Mouse (Mus musculus) neural tube, embryonic 15.5 days (tissue): ENCODE measurements around the gene Ptpro. TPM values are rescaled to one million over a fixed set of nuclear protein-coding genes. Genes with fewer than 3 reads are reported as not detected.

Experiments used
- ATAC-seq: fragments of 200-750 bp; cut with Nextera tagmentation; 2 replicates; pipeline ENCODE4 v1.8.0; 2017; ENCODE audit warnings: mild to moderate bottlenecking, moderate TSS enrichment, moderate library complexity; ENCODE audit not compliant: low FRiP score
- H3K27ac ChIP-seq: fragments of 300-500 bp; sonication (generic); replicated peaks from 2 replicates; pipeline ENCODE4 v1.5.1; 2015; ENCODE audit warnings: mild to moderate bottlenecking, inconsistent platforms
- H3K27me3 ChIP-seq: fragments of 300-500 bp; sonication (generic); replicated peaks from 2 replicates; pipeline ENCODE4 v1.6.1; 2015; ENCODE audit warnings: inconsistent platforms
- H3K36me3 ChIP-seq: fragments of 300-500 bp; sonication (generic); 2 replicates; pipeline ENCODE4 v1.6.1; 2015; ENCODE audit warnings: inconsistent platforms
- H3K4me1 ChIP-seq: fragments of 300-500 bp; sonication (generic); 2 replicates; pipeline ENCODE4 v1.6.1; 2015; ENCODE audit warnings: inconsistent platforms
- H3K4me2 ChIP-seq: fragments of 300-500 bp; sonication (generic); 2 replicates; pipeline ENCODE4 v1.6.1; 2015; ENCODE audit warnings: inconsistent platforms, mild to moderate bottlenecking, moderate library complexity
- H3K4me3 ChIP-seq: fragments of 300-500 bp; sonication (generic); replicated peaks from 2 replicates; pipeline ENCODE4 v1.5.1; 2015; ENCODE audit warnings: mild to moderate bottlenecking, inconsistent platforms
- H3K9ac ChIP-seq: fragments of 300-500 bp; sonication (generic); replicated peaks from 2 replicates; pipeline ENCODE4 v1.6.1; 2015; ENCODE audit warnings: mild to moderate bottlenecking, inconsistent platforms
- H3K9me3 ChIP-seq: fragments of 300-500 bp; sonication (generic); replicated peaks from 2 replicates; pipeline ENCODE4 v1.6.1; 2016; ENCODE audit warnings: inconsistent platforms
- WGBS: fragments of 180-500 bp; shearing (Covaris S2); methylation state at CpG from one replicate; pipeline ENCODE4 v1.1.7; 2015; ENCODE audit warnings: mixed read lengths; 5-methylcytosine and 5-hydroxymethylcytosine counted together
- polyA plus RNA-seq: library from polyadenylated mRNA; unstranded; fragments of >200 nt; fragmentation: Nextera tagmentation; extraction: Ambion mirVana; gene quantifications from 2 replicates; pipeline ENCODE4 v1.2.1, GENCODE M21; 2015

Ptpro gene
- polyA plus RNA-seq, 1 experiment from 2014 or later = 49.5 TPM

DNA sequence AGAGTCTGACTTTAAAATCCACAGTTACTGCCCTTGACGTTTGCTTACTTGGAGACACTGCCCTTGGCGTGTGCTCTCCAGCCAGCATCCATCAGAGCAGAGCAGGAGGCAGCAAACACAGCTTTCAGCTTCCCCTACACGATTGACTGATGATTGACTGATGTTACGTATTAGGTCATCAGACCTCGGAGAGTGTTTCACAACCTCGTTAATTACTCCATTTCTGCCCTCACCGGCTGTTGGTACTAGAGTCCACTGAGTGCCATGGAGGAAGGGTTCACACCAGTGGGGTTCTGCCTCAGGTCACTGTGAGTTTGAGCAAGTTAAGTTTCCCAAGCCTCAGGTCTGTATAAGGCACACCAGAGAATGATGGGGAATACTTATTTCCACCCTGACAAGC is 143.0 kb downstream of the Ptpro start:
- Histone ChIP-seq H3K27me3 (no peaks in the 10 kb centered on the region), H3K27ac (no peak overlapping the region), H3K9ac (no peak overlapping the region), H3K4me2 (no peak overlapping the region), H3K36me3 (peaks cover 8% of the 10 kb centered on the region; the same call in 1 of the 2 replicates), H3K9me3 (no peaks in the 10 kb centered on the region), H3K4me3 (no peak overlapping the region), H3K4me1 (no peaks in the 10 kb centered on the region)
- WGBS = 86% methylated on average over 7 of the region's 7 CpGs
- ATAC-seq = no peak

GRCm38 (mm10) chr6:137396106-137396793 is 144.1 kb downstream of the Ptpro start:
- H3K36me3 ChIP-seq = peaks cover 8% of the 10 kb centered on the region; the same call in 1 of the 2 replicates
- H3K27me3 ChIP-seq = no peaks in the 10 kb centered on the region
- 87% methylated on average over 4 of the region's 4 CpGs for WGBS
- ATAC-seq = no peak
- H3K9ac ChIP-seq = no peak overlapping the region
- no peak overlapping the region for H3K4me2 ChIP-seq
- H3K4me3 ChIP-seq = no peak overlapping the region
- no peaks in the 10 kb centered on the region for H3K9me3 ChIP-seq
- H3K27ac ChIP-seq = no peak overlapping the region
- H3K4me1 ChIP-seq = no peaks in the 10 kb centered on the region

GRCm38 (mm10) chr6:137397358-137397757 is 145.2 kb downstream of the Ptpro start:
- no peak overlapping the region for H3K4me3 ChIP-seq
- H3K4me1 ChIP-seq = no peaks in the 10 kb centered on the region
- H3K9ac ChIP-seq = no peak overlapping the region
- H3K36me3 ChIP-seq = peaks cover 8% of the 10 kb centered on the region; the same call in 1 of the 2 replicates
- no peak overlapping the region for H3K27ac ChIP-seq
- ATAC-seq = no peak
- H3K9me3 ChIP-seq = no peaks in the 10 kb centered on the region
- WGBS = 88% methylated on average over 2 of the region's 2 CpGs
- no peaks in the 10 kb centered on the region for H3K27me3 ChIP-seq
- no peak overlapping the region for H3K4me2 ChIP-seq

DNA sequence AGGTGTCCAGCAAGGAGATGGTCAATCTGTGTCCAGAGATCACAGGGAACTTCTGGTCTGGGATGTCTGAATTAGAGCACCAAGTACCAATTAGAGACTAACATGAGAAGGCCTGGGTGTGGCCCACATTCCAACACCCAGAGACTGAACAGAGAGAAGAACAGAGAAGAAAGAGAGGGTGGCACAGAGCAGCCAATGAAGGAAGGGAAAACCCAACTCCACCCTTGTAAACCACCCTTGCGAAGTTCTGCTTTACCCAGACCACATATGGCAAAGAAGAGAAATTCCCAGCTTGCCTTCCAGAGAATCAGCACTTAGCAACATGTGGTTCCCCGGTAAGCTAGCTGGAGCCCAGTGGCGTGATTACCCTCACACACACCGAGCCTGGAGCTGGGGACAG is 152.1 kb downstream of the Ptpro start:
- no peaks in the 10 kb centered on the region for H3K4me1 ChIP-seq
- no peak overlapping the region for H3K4me3 ChIP-seq
- H3K27me3 ChIP-seq = no peaks in the 10 kb centered on the region
- no peak for ATAC-seq
- no peaks in the 10 kb centered on the region for H3K9me3 ChIP-seq
- H3K27ac ChIP-seq = no peak overlapping the region
- no peak overlapping the region for H3K4me2 ChIP-seq
- no peak overlapping the region for H3K9ac ChIP-seq
- 78% methylated on average over 4 of the region's 4 CpGs for WGBS
- H3K36me3 ChIP-seq = peaks cover 12% of the 10 kb centered on the region

- WGBS = 88% methylated on average over 2 of the region's 2 CpGs
Measured at GRCm38 (mm10) chr6:137405690-137406089, 153.6 kb downstream of the Ptpro start.

DNA sequence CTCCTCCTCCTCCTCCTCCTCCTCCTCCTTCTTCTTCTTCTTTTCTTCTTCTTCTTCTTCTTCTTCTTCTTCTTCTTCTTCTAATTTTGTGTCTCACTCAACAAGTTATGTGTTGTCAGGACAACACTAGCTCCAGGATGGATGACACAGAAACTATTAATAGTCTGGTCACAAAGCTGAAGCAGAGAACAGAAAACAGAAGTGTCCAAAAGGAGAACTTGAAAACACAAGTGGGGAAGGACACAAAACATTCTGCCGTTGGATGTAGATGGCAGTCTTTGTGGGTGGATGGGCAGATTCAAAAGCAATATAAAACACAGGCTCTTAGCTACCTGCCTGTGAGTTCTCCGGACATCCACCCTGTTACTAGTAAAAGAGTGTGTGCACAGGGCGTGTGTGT is 158.4 kb downstream of the Ptpro start:
- peaks cover 10% of the 10 kb centered on the region for H3K36me3 ChIP-seq
- H3K4me1 ChIP-seq = peaks cover 7% of the 10 kb centered on the region; the same call in 1 of the 2 replicates
- H3K27ac ChIP-seq = no peak overlapping the region
- H3K4me3 ChIP-seq = no peak overlapping the region
- 66% methylated on average over 3 of the region's 3 CpGs for WGBS
- no peak for ATAC-seq
- no peaks in the 10 kb centered on the region for H3K9me3 ChIP-seq
- H3K27me3 ChIP-seq = no peaks in the 10 kb centered on the region
- no peak overlapping the region for H3K4me2 ChIP-seq
- H3K9ac ChIP-seq = no peak overlapping the region

More at GRCm38 (mm10) chr6:137405690-137406089, 153.6 kb downstream of the Ptpro start:
- no peak overlapping the region for H3K27ac ChIP-seq
- no peaks in the 10 kb centered on the region for H3K9me3 ChIP-seq
- H3K4me2 ChIP-seq = no peak overlapping the region
- H3K27me3 ChIP-seq = no peaks in the 10 kb centered on the region
- no peak for ATAC-seq
- no peaks in the 10 kb centered on the region for H3K4me1 ChIP-seq
- H3K4me3 ChIP-seq = no peak overlapping the region
- peaks cover 12% of the 10 kb centered on the region for H3K36me3 ChIP-seq
- no peak overlapping the region for H3K9ac ChIP-seq

DNA sequence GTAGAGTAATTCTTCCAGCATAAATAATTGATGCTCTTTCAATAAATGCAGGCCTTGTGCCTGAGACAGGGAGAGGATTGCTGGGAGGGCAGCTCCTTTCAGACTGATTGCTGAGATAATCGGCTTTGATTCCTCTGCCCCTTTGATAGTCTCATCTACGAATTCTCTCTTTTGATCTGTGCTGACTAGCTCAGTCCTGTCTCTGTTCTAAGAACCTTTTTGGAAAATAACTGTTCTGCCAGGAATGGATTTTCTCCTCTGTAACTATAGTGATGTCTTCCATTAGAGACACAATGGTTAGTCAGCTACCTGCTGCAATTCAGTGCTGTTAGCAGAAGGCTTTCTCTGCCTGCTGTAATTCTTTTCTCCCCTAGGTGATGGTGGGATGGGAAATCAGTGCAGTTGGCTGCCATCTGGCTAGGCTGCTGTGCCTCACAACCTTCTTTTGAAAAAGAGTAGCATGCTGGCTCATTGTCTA is 159.8 kb downstream of the Ptpro start:
- Histone ChIP-seq H3K27ac (peak overlapping the region; percentile 72), H3K9me3 (no peaks in the 10 kb centered on the region), H3K4me2 (no peak overlapping the region), H3K9ac (no peak overlapping the region), H3K27me3 (no peaks in the 10 kb centered on the region), H3K4me3 (no peak overlapping the region), H3K4me1 (peaks cover 7% of the 10 kb centered on the region; the same call in 1 of the 2 replicates), H3K36me3 (peaks cover 7% of the 10 kb centered on the region; the same call in 1 of the 2 replicates)
- ATAC-seq = peak; percentile 51
- 8% methylated on average over 2 of the region's 2 CpGs for WGBS

DNA sequence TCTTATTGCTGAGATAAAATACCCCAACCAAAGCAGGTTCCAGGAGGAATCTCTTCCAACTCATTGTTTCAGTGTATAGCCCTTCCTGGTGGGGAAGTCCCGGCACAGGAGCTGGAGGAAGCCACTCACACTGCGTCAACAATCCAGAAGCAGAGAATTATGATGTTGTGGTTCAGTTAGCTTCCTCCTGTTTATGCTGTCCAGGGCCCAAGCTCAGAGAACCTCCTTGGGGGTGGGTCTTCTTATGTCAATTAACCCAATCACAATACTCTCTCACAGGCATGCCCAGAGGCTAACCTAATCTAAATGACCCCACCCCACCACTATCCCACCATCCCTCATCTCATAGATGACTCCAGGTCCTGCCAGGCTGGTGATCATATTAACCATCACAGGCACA is 160.9 kb downstream of the Ptpro start:
- Histone ChIP-seq H3K36me3 (peaks cover 8% of the 10 kb centered on the region; the same call in 1 of the 2 replicates), H3K4me3 (no peak overlapping the region), H3K4me1 (peaks cover 7% of the 10 kb centered on the region; the same call in 1 of the 2 replicates), H3K9ac (no peak overlapping the region), H3K9me3 (no peaks in the 10 kb centered on the region), H3K27ac (no peak overlapping the region), H3K4me2 (no peak overlapping the region), H3K27me3 (no peaks in the 10 kb centered on the region)
- no peak for ATAC-seq
- 72% methylated on average over 2 of the region's 2 CpGs for WGBS

DNA sequence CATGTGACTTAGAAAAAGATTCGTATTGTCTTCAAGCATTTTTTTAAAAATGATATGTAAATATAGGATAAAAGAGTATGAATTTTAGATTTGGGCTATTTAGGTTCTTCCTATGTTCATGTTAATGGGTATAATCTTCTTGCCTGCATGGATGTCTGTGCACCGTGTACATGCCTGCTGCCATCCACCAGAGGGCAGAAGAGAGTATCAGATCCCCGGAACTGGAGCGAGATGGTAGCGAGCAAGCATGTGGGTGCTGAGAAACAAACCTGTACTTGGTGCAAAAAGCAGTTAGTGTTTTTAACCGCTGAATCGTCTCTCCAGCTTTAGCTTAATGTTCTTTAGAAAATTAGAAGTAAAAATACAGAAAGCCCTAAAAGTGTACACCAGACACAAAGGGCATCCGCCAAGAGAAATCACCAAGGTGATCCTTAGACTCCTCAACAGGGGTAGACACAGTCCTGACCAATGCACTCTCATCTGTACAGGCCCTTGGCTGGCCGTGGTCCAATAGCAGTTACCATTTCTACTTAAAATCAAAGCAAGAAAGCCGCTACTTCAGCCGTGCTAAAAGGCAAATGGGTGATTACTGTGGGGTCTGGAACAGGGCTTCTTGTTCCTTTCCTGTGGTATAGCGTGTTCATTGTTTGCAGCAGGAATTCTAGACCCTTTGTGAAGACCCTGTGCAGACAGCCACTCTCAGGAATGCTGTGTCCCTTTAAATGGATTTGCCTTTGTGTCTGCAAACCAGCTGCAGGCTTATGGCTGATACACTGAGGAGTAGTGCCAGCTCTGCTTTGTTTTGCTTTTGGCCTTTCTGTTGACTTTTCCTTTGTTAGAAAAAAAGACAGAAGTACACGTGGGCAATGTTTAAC is 162.6 kb downstream of the Ptpro start:
- ATAC-seq = no peak
- no peak overlapping the region for H3K9ac ChIP-seq
- H3K27me3 ChIP-seq = no peaks in the 10 kb centered on the region
- H3K9me3 ChIP-seq = no peaks in the 10 kb centered on the region
- H3K4me1 ChIP-seq = peaks cover 7% of the 10 kb centered on the region; the same call in 1 of the 2 replicates
- no peak overlapping the region for H3K4me2 ChIP-seq
- H3K27ac ChIP-seq = no peak overlapping the region
- H3K4me3 ChIP-seq = no peak overlapping the region
- whole genome bisulfite sequencing = 49% methylated on average over 13 of the region's 13 CpGs
- peaks cover 8% of the 10 kb centered on the region; the same call in 1 of the 2 replicates for H3K36me3 ChIP-seq

GRCm38 (mm10) chr6:137422777-137423176 is 170.7 kb downstream of the Ptpro start:
- H3K27me3 ChIP-seq = no peaks in the 10 kb centered on the region
- no peak overlapping the region for H3K27ac ChIP-seq
- no peak for ATAC-seq
- no peak overlapping the region for H3K4me3 ChIP-seq
- 77% methylated on average over 4 of the region's 4 CpGs for WGBS
- peaks cover 12% of the 10 kb centered on the region; the same call in 1 of the 2 replicates for H3K36me3 ChIP-seq
- H3K9ac ChIP-seq = no peak overlapping the region
- no peaks in the 10 kb centered on the region for H3K9me3 ChIP-seq
- no peak overlapping the region for H3K4me2 ChIP-seq
- no peaks in the 10 kb centered on the region for H3K4me1 ChIP-seq

DNA sequence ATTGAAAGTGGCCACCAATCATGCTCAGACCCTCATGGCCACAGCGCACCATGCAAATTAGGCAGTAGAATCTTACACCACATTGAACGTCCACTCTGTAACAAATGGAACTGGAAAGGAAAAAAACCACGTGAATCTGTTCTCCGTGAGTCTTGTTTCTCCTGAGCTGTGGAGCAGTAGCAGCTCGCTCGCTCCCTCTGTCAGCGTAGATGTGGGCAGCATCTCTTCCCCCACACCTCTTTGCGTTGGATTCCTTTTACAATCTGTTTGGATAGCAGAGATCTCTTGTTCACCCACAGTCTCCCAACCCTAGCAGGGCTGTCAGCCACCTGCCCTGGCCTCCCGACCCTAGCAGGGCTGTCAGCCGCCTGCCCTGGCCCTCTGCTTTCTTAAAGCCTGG is 171.7 kb downstream of the Ptpro start:
- WGBS = 61% methylated on average over 10 of the region's 10 CpGs
- no peak for ATAC-seq
- H3K4me3 ChIP-seq = no peak overlapping the region

More for the DNA sequence above, 171.7 kb downstream of the Ptpro start:
- Histone ChIP-seq H3K27me3 (no peaks in the 10 kb centered on the region), H3K4me1 (no peaks in the 10 kb centered on the region), H3K36me3 (peaks cover 12% of the 10 kb centered on the region), H3K9ac (no peak overlapping the region), H3K9me3 (no peaks in the 10 kb centered on the region), H3K27ac (no peak overlapping the region), H3K4me2 (no peak overlapping the region)
